Mouse (Mus musculus) hindbrain, embryonic 10.5 days (tissue): ENCODE measurements around the gene Rnd1. TPM values are rescaled to one million over a fixed set of nuclear protein-coding genes. Genes with fewer than 3 reads are reported as not detected.

Experiments
- DNase-seq: peaks from one replicate; pipeline ENCODE4 v3.0.0-alpha.2; 2017; ENCODE audit warnings: low spot score
- H3K27ac ChIP-seq: fragments of 300-500 bp; sonication (generic); 2 replicates; pipeline ENCODE4 v1.5.1; 2016; ENCODE audit warnings: mild to moderate bottlenecking, moderate library complexity
- H3K27me3 ChIP-seq: fragments of 300-500 bp; sonication (generic); 2 replicates; pipeline ENCODE4 v1.6.1; 2016; ENCODE audit warnings: mild to moderate bottlenecking; ENCODE audit not compliant: poor library complexity, insufficient read depth, severe bottlenecking
- H3K36me3 ChIP-seq: fragments of 300-500 bp; sonication (generic); 2 replicates; pipeline ENCODE4 v1.6.1; 2016; ENCODE audit warnings: mild to moderate bottlenecking, moderate library complexity
- H3K4me1 ChIP-seq: fragments of 300-500 bp; sonication (generic); replicated peaks from 2 replicates; pipeline ENCODE4 v1.6.1; 2016; ENCODE audit warnings: mild to moderate bottlenecking
- H3K4me3 ChIP-seq: fragments of 300-500 bp; sonication (generic); 2 replicates; pipeline ENCODE4 v1.5.1; 2016; ENCODE audit warnings: mild to moderate bottlenecking, moderate library complexity
- H3K9me3 ChIP-seq: fragments of 300-500 bp; sonication (generic); 2 replicates; pipeline ENCODE4 v1.6.1; 2016; ENCODE audit warnings: mild to moderate bottlenecking, moderate library complexity
- WGBS: fragments of 180-500 bp; shearing (Covaris S2); methylation state at CpG from one replicate; pipeline ENCODE4 v1.1.7; 2016; 5-methylcytosine and 5-hydroxymethylcytosine counted together
- polyA plus RNA-seq: library from polyadenylated mRNA; unstranded; fragments of >200 nt; fragmentation: Nextera tagmentation; extraction: Ambion mirVana; gene quantifications from 2 replicates; pipeline ENCODE4 v1.2.1, GENCODE M21; 2016

Rnd1 gene
- polyA plus RNA-seq, 1 experiment from 2014 or later, result 5.8 TPM

GRCm38 (mm10) chr15:98674994-98675545 lies 2.2 kb downstream of the Rnd1 start:
- Histone ChIP-seq H3K27me3 (peaks cover 65% of the 10 kb centered on the region), H3K4me3 (peak overlapping the region; percentile 64)

GRCm38 (mm10) chr15:98674284-98674993 lies 2.8 kb downstream of the Rnd1 start:
- Histone ChIP-seq H3K27me3 (peaks cover 59% of the 10 kb centered on the region), H3K4me3 (peak overlapping the region; percentile 64), H3K36me3 (peaks cover 17% of the 10 kb centered on the region), H3K9me3 (no peaks in the 10 kb centered on the region), H3K27ac (peak overlapping the region; percentile 80), H3K4me1 (peaks cover 48% of the 10 kb centered on the region)
- DNase-seq, result peak; percentile 48
- 30% methylated on average over 7 of the region's 7 CpGs for WGBS

More at GRCm38 (mm10) chr15:98674994-98675545, 2.2 kb downstream of the Rnd1 start:
- 28% methylated on average over 11 of the region's 11 CpGs for WGBS
- peak; percentile 18 for DNase-seq
- H3K4me1 ChIP-seq, result peaks cover 48% of the 10 kb centered on the region
- H3K36me3 ChIP-seq, result peaks cover 13% of the 10 kb centered on the region
- H3K27ac ChIP-seq, result peak overlapping the region; percentile 80
- no peaks in the 10 kb centered on the region for H3K9me3 ChIP-seq

- Histone ChIP-seq H3K4me3 (no peak overlapping the region), H3K36me3 (peaks cover 17% of the 10 kb centered on the region), H3K27ac (peak overlapping the region; percentile 80), H3K4me1 (peaks cover 48% of the 10 kb centered on the region), H3K9me3 (no peaks in the 10 kb centered on the region), H3K27me3 (peaks cover 54% of the 10 kb centered on the region)
- WGBS, result 89% methylated on average over 7 of the region's 7 CpGs
- DNase-seq, result no peak
These were observed 3.5 kb downstream of the Rnd1 start for GRCm38 (mm10) chr15:98673732-98674131.

GRCm38 (mm10) chr15:98672592-98672991 lies 4.7 kb downstream of the Rnd1 start:
- WGBS, result 80% methylated on average over 4 of the region's 4 CpGs
- Histone ChIP-seq H3K27ac (no peak overlapping the region), H3K36me3 (peaks cover 17% of the 10 kb centered on the region), H3K27me3 (peaks cover 42% of the 10 kb centered on the region), H3K4me3 (no peak overlapping the region), H3K9me3 (no peaks in the 10 kb centered on the region), H3K4me1 (peaks cover 40% of the 10 kb centered on the region)
- no peak for DNase-seq

- Histone ChIP-seq H3K36me3 (peaks cover 17% of the 10 kb centered on the region), H3K27me3 (no peaks in the 10 kb centered on the region), H3K27ac (no peak overlapping the region), H3K4me1 (peaks cover 15% of the 10 kb centered on the region), H3K9me3 (no peaks in the 10 kb centered on the region), H3K4me3 (no peak overlapping the region)
- WGBS, result 81% methylated on average over 11 of the region's 11 CpGs
- DNase-seq, result no peak
These were observed 13.0 kb downstream of the Rnd1 start for GRCm38 (mm10) chr15:98664042-98664907.

GRCm38 (mm10) chr15:98662567-98663545 lies 14.4 kb downstream of the Rnd1 start, which contains the start of gene Ddx23:
TSS of gene Ddx23 (minus strand) at chr15:98662894.
- DNase-seq, result peak; percentile 95
- H3K4me1 ChIP-seq, result peaks cover 15% of the 10 kb centered on the region
- H3K36me3 ChIP-seq, result peaks cover 32% of the 10 kb centered on the region
- peak within 1 kb of the TSS; percentile 91 for H3K4me3 ChIP-seq
- H3K27ac ChIP-seq, result peak within 1 kb of the TSS; percentile 98
- H3K9me3 ChIP-seq, result peaks cover 1% of the 10 kb centered on the region; the same call in 1 of the 2 replicates
- WGBS, result 5% methylated on average over 48 of the region's 48 CpGs
- no peaks in the 10 kb centered on the region for H3K27me3 ChIP-seq

GRCm38 (mm10) chr15:98662198-98662566 lies 15.1 kb downstream of the Rnd1 start:
- Histone ChIP-seq H3K9me3 (peaks cover 3% of the 10 kb centered on the region; the same call in 1 of the 2 replicates), H3K4me3 (peak overlapping the region; percentile 91), H3K27ac (peak overlapping the region; percentile 98), H3K27me3 (no peaks in the 10 kb centered on the region), H3K36me3 (peaks cover 38% of the 10 kb centered on the region), H3K4me1 (peaks cover 15% of the 10 kb centered on the region)
- 2% methylated on average over 14 of the region's 14 CpGs for WGBS
- no peak for DNase-seq

GRCm38 (mm10) chr15:98656982-98657751 lies 20.1 kb downstream of the Rnd1 start:
- Histone ChIP-seq H3K4me3 (no peak overlapping the region), H3K4me1 (peaks cover 12% of the 10 kb centered on the region), H3K9me3 (peaks cover 3% of the 10 kb centered on the region; the same call in 1 of the 2 replicates), H3K36me3 (peaks cover 89% of the 10 kb centered on the region), H3K27me3 (no peaks in the 10 kb centered on the region), H3K27ac (no peak overlapping the region)
- WGBS, result 87% methylated on average over 15 of the region's 15 CpGs
- no peak for DNase-seq

- H3K27me3 ChIP-seq, result no peaks in the 10 kb centered on the region
- H3K9me3 ChIP-seq, result no peaks in the 10 kb centered on the region
- peaks cover 100% of the 10 kb centered on the region for H3K36me3 ChIP-seq
- WGBS, result 96% methylated on average over 8 of the region's 8 CpGs
- no peaks in the 10 kb centered on the region for H3K4me1 ChIP-seq
- no peak for DNase-seq
- no peak overlapping the region for H3K27ac ChIP-seq
- no peak overlapping the region for H3K4me3 ChIP-seq
These were observed 25.1 kb downstream of the Rnd1 start for GRCm38 (mm10) chr15:98652174-98652573.

- no peaks in the 10 kb centered on the region for H3K4me1 ChIP-seq
- H3K4me3 ChIP-seq, result no peak overlapping the region
- peaks cover 100% of the 10 kb centered on the region for H3K36me3 ChIP-seq
- DNase-seq, result no peak
- no peak overlapping the region for H3K27ac ChIP-seq
- no peaks in the 10 kb centered on the region for H3K27me3 ChIP-seq
- no peaks in the 10 kb centered on the region for H3K9me3 ChIP-seq
- WGBS, result 90% methylated on average over 15 of the region's 15 CpGs
These were observed 25.8 kb downstream of the Rnd1 start for GRCm38 (mm10) chr15:98651431-98651830.

GRCm38 (mm10) chr15:98648071-98648470 lies 29.2 kb downstream of the Rnd1 start:
- Histone ChIP-seq H3K9me3 (no peaks in the 10 kb centered on the region), H3K36me3 (peaks cover 100% of the 10 kb centered on the region), H3K27me3 (no peaks in the 10 kb centered on the region), H3K4me1 (no peaks in the 10 kb centered on the region), H3K27ac (no peak overlapping the region), H3K4me3 (no peak overlapping the region)
- no peak for DNase-seq
- WGBS, result 95% methylated on average over 3 of the region's 3 CpGs
